Mouse (Mus musculus): ENCODE measurements around the gene Ly6g6f.

DNA sequence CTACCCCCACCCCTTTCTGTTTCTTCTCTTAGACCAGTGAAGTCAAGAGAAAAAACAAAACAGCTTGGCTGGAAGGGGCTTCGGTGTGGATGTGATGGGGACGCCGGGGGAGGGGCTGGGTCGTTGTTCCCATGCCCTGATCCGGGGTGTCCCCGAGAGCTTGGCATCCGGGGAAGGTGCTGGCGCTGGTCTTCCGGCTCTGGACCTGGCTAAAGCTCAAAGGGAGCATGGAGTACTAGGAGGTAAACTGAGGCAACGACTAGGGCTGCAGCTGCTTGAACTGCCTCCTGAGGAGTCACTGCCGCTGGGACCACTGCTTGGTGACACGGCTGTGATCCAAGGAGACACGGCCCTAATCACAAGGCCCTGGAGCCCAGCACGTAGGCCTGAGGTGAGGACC lies 25.3 kb downstream of the Ly6g6f start:
- TF ChIP-seq POLR2A (IDR thresholded peaks at IDR 0.05; ENCODE audit: borderline replicate concordance, extremely low read depth, low read depth, low read length): no peak
- TF ChIP-seq CTCF (IDR thresholded peaks at IDR 0.05; ENCODE audit: insufficient read depth, low read length): no peak

Data from lung, adult 2 months (tissue).